Mouse (Mus musculus) natural killer cell, adult 2 months (primary cell): Measurements from ENCODE around the gene Bcam.
"Not testable (repeated sequence)": the region's sequence is repeated elsewhere in the genome, so short reads cannot be mapped to it uniquely, and the experiment has no call there.

ENCODE experiments used
- DNase-seq, 2 experiments: peaks; one replicate each; pipeline ENCODE4 v3.0.0; 2022; ENCODE audit warnings: low spot score in 2 of 2

Bcam gene

GRCm38 (mm10) chr7:19770984-19771391 lies at the start of gene Bcam:
Gene Bcam (minus strand): TSS chr7:19771016.
- no peak for DNase-seq

GRCm38 (mm10) chr7:19818875-19819274 lies 48.1 kb upstream of the Bcam start:
- no peak for DNase-seq

- no peak for DNase-seq
Observed at GRCm38 (mm10) chr7:19818440-19818839, 47.6 kb upstream of the Bcam start.

GRCm38 (mm10) chr7:19817382-19818105 lies 46.7 kb upstream of the Bcam start:
- peak; percentile 96 to 98 for DNase-seq

- DNase-seq, result peak; percentile 69 to 79
Observed at GRCm38 (mm10) chr7:19816224-19816771, 45.5 kb upstream of the Bcam start.

- DNase-seq, result no peak
Observed at GRCm38 (mm10) chr7:19815296-19816223, 44.7 kb upstream of the Bcam start.

- no peak for DNase-seq
Observed at GRCm38 (mm10) chr7:19813579-19814122, 42.8 kb upstream of the Bcam start.

- DNase-seq, result no peak
Observed at GRCm38 (mm10) chr7:19813161-19813560, 42.3 kb upstream of the Bcam start.

GRCm38 (mm10) chr7:19811114-19811513 lies 40.3 kb upstream of the Bcam start:
- no peak for DNase-seq

- no peak for DNase-seq
Observed at GRCm38 (mm10) chr7:19809369-19809768, 38.6 kb upstream of the Bcam start.

- no peak for DNase-seq
Observed at GRCm38 (mm10) chr7:19806356-19806969, 35.6 kb upstream of the Bcam start.

- DNase-seq, result peak; percentile 47 to 73
Observed at GRCm38 (mm10) chr7:19802995-19803394, 32.2 kb upstream of the Bcam start.

- no peak for DNase-seq
Observed at GRCm38 (mm10) chr7:19800764-19801163, 29.9 kb upstream of the Bcam start.

- DNase-seq, result peak; percentile 79 to 89
Observed at GRCm38 (mm10) chr7:19796697-19797588, 26.1 kb upstream of the Bcam start, which contains the start of gene Cblc. Gene Cblc (minus strand): TSS chr7:19796809.

- no peak for DNase-seq
Observed at GRCm38 (mm10) chr7:19796254-19796653, 25.4 kb upstream of the Bcam start.

- no peak for DNase-seq
Observed at GRCm38 (mm10) chr7:19795236-19795635, 24.4 kb upstream of the Bcam start.

- no peak for DNase-seq
Observed at GRCm38 (mm10) chr7:19792701-19793630, 22.1 kb upstream of the Bcam start.

- DNase-seq, result not testable (repeated sequence)
Observed at GRCm38 (mm10) chr7:19791504-19791903, 20.7 kb upstream of the Bcam start.

- peak; percentile 73 to 84 for DNase-seq
Observed at GRCm38 (mm10) chr7:19789904-19790347, 19.1 kb upstream of the Bcam start.
